Mouse (Mus musculus): Measurements from ENCODE around the gene Cxcl17. TPM values are rescaled to one million over a fixed set of nuclear protein-coding genes. Genes with fewer than 3 reads are reported as not detected.

Gene Cxcl17
- polyA plus RNA-seq, 1 experiment from 2014 or later = 0.28 TPM

- H3K4me1 ChIP-seq (replicated peaks) = peaks cover 31% of the 10 kb centered on the region
- H3K27ac ChIP-seq = no peak within 1 kb of the TSS
- ATAC-seq (replicated peaks; ENCODE audit: insufficient number of reproducible peaks, insufficient read depth, low FRiP score, low read depth) = no peak
- H3K9ac ChIP-seq = no peak within 1 kb of the TSS
- no peaks in the 10 kb centered on the region for H3K36me3 ChIP-seq
- no peak within 1 kb of the TSS for H3K4me3 ChIP-seq
- 89% methylated on average over 1 of the region's 1 CpGs for WGBS
- no peaks in the 10 kb centered on the region for H3K9me3 ChIP-seq (replicated peaks)
- H3K27me3 ChIP-seq = no peaks in the 10 kb centered on the region
- H3K4me2 ChIP-seq = no peak within 1 kb of the TSS
Measured at GRCm38 (mm10) chr7:25398610-25399009, 14.1 kb downstream of the Cxcl17 start, which contains the start of gene Lipe. Lipe (minus strand) TSS chr7:25398710.

DNA sequence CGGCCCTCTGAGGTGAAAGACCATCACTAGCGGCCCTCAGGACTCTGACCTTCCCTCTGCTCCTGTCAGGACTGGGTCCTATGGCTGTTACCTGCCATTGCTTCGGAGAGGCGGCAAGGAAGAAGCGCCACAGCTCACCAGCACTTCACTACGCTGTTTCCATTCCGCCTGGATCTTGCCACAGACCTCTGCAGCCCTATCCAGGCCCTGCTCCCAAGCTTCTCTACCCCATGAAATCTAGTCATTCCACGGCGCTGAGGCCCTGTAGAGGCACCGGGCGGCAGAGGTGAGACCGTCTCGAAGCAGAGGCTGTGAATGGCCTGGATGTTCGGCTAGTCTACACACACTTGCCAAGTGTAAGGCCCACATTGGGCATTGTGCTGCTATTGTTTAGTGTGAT, 16.1 kb downstream of the Cxcl17 start:
- peaks cover 26% of the 10 kb centered on the region for H3K4me1 ChIP-seq (replicated peaks)
- H3K27ac ChIP-seq = peak overlapping the region; percentile 60; the same call in 1 of the 2 replicates
- no peaks in the 10 kb centered on the region for H3K36me3 ChIP-seq
- no peak for ATAC-seq (replicated peaks; ENCODE audit: insufficient number of reproducible peaks, insufficient read depth, low FRiP score, low read depth)
- no peaks in the 10 kb centered on the region for H3K27me3 ChIP-seq
- WGBS = 86% methylated on average over 14 of the region's 14 CpGs
- H3K9me3 ChIP-seq (replicated peaks) = no peaks in the 10 kb centered on the region
- no peak overlapping the region for H3K9ac ChIP-seq
- peak overlapping the region; percentile 90 for H3K4me2 ChIP-seq
- H3K4me3 ChIP-seq = peak overlapping the region; percentile 81; the same call in 1 of the 2 replicates

DNA sequence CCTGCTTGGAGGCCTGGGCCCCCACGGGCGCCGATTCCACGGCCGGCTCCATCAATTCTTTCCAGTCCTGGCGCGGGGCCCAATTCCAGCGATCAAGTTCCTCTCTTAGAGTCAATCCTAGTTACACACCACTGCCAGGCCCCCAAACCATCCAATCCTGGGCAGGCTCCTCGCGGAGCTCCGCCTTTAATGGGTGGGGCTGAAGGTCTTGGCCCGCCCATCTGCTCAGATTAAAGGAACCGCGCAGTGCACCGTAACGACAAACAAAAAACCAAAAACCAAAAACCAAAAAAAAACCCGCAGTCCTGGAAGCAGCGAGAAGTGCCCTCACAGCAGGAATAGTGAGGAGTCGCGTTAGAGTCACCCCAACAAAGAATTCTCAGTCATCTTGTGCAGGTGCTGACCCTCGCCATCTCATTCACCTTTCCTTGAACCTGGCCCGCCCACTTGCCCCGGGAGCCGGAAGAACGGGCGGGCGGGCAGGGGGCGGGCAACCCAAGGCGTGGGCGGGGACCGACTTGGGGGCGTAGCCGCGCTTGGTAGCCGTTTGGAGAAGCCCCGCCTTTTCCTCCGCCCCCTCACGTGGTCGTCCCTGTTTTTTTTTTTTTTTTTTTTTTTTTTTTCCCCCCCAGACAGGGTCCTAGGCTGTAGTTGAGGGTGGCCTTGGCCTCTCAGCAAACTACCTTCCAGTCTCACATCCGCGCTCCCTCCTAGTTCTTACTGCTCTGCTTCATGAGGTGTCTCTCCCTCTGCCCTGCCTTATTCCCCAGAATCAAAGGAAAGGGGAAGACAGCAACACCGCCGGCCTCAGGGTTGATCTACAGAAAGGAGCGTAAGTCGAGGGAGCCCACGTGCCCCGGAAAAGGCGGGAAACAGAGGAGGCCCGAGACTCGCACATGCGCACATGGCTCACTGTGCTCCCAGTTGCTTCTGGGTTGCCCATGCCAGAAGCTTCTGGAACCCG, 16.8 kb downstream of the Cxcl17 start:
- H3K9ac ChIP-seq = peak overlapping the region; percentile 75
- peak; percentile 98 for ATAC-seq (replicated peaks; ENCODE audit: insufficient number of reproducible peaks, insufficient read depth, low FRiP score, low read depth)
- no peaks in the 10 kb centered on the region for H3K36me3 ChIP-seq
- H3K4me1 ChIP-seq (replicated peaks) = peaks cover 30% of the 10 kb centered on the region
- no peaks in the 10 kb centered on the region for H3K9me3 ChIP-seq (replicated peaks)
- H3K27me3 ChIP-seq = no peaks in the 10 kb centered on the region
- peak overlapping the region; percentile 71 for H3K27ac ChIP-seq
- 7% methylated on average over 52 of the region's 52 CpGs for WGBS
- H3K4me2 ChIP-seq = peak overlapping the region; percentile 90
- H3K4me3 ChIP-seq = peak overlapping the region; percentile 81

DNA sequence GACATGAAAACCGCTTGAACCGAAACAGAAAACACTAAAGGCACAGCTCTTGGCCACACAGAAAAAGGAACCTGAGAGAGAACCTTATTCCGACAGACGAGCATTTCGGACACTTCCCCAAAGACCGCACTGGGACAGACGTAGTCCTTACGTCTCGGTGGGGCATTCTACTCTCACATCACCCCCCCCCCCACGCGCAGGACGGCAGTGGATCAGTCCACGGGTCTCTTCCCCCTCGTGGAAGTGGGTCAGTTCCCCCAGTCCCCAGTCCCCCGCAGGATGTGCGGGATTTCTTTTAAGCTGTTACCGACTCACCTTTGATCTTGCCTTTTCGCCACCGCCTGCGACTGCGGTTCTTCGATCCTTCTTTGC, 17.5 kb downstream of the Cxcl17 start:
- Histone ChIP-seq H3K27ac (peak overlapping the region; percentile 71), H3K36me3 (no peaks in the 10 kb centered on the region), H3K4me1 (replicated peaks) (peaks cover 36% of the 10 kb centered on the region), H3K9ac (peak overlapping the region; percentile 75), H3K9me3 (replicated peaks) (no peaks in the 10 kb centered on the region), H3K4me3 (peak overlapping the region; percentile 81), H3K4me2 (peak overlapping the region; percentile 90), H3K27me3 (no peaks in the 10 kb centered on the region)
- peak; percentile 28 for ATAC-seq (replicated peaks; ENCODE audit: insufficient number of reproducible peaks, insufficient read depth, low FRiP score, low read depth)
- under 1% methylated on average over 22 of the region's 22 CpGs for WGBS

GRCm38 (mm10) chr7:25394754-25395153, 17.9 kb downstream of the Cxcl17 start:
- Histone ChIP-seq H3K9ac (peak overlapping the region; percentile 75), H3K4me1 (replicated peaks) (peaks cover 41% of the 10 kb centered on the region), H3K4me3 (peak overlapping the region; percentile 81), H3K9me3 (replicated peaks) (no peaks in the 10 kb centered on the region), H3K36me3 (no peaks in the 10 kb centered on the region), H3K4me2 (peak overlapping the region; percentile 90), H3K27me3 (no peaks in the 10 kb centered on the region), H3K27ac (peak overlapping the region; percentile 71)
- 15% methylated on average over 7 of the region's 7 CpGs for WGBS
- ATAC-seq (replicated peaks; ENCODE audit: insufficient number of reproducible peaks, insufficient read depth, low FRiP score, low read depth) = no peak

GRCm38 (mm10) chr7:25393451-25394210, 19.1 kb downstream of the Cxcl17 start:
- Histone ChIP-seq H3K27me3 (no peaks in the 10 kb centered on the region), H3K9ac (0 out of 2 replicates have a peak overlapping the region, but pooled peaks have one; percentile 75), H3K4me1 (replicated peaks) (peaks cover 45% of the 10 kb centered on the region), H3K27ac (no peak overlapping the region), H3K4me3 (peak overlapping the region; percentile 81; the same call in 1 of the 2 replicates), H3K9me3 (replicated peaks) (no peaks in the 10 kb centered on the region), H3K4me2 (peak overlapping the region; percentile 90), H3K36me3 (no peaks in the 10 kb centered on the region)
- ATAC-seq (replicated peaks; ENCODE audit: insufficient number of reproducible peaks, insufficient read depth, low FRiP score, low read depth) = no peak
- 76% methylated on average over 8 of the region's 8 CpGs for WGBS

DNA sequence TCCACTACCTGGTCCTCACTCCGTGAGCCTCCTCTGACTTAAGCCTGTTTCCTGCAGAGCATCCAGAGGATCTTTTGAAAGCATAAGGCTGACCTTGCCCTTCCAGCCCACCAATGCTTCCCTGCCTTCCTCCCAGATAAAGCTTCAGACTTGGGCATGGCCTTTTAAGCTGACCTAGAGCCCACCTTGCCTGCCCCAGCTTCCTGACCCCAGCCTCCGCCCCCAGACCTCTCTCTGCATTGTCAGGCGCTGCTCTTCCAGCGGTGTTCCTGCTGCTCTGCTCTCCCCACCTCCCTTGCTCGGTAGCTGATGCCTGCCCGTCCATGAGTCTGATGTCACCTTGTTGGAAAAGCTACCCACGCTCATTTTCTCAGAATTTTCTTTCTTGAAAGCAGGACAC, 19.8 kb downstream of the Cxcl17 start:
- Histone ChIP-seq H3K4me1 (replicated peaks) (peaks cover 48% of the 10 kb centered on the region), H3K9ac (no peak overlapping the region), H3K4me2 (no peak overlapping the region), H3K27me3 (no peaks in the 10 kb centered on the region), H3K4me3 (no peak overlapping the region), H3K27ac (no peak overlapping the region), H3K9me3 (replicated peaks) (no peaks in the 10 kb centered on the region), H3K36me3 (peaks cover 7% of the 10 kb centered on the region; the same call in 1 of the 2 replicates)
- 53% methylated on average over 7 of the region's 7 CpGs for whole genome bisulfite sequencing
- no peak for ATAC-seq (replicated peaks; ENCODE audit: insufficient number of reproducible peaks, insufficient read depth, low FRiP score, low read depth)

DNA sequence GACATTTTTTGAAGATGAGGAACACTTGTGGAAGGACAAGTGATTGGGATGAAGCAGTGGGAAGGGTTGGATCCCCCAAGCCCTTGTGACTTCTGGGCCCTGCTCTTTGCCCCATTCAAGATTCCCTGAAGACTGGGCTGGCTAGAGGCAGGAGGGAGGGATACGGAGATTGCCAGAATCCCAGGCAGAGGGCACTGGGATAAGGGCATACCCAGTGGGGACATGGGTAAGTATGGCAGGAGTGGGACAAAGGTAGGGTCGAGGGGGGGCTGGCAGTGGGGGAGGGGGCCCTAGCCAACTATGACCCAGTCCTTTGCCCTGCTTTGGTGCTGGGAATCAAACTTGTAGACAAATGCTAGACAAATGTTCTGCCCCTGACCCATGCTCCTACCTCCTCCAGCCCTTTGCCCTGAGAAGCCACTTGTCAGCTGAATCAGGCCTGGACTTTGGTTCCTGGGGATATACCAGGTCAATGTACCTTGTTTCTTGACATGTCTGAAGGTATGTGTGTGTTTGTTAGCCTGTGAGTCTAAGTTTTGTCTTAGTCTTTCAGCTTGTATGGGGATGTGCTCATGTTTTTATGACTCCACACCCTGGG, 20.7 kb downstream of the Cxcl17 start:
- H3K27ac ChIP-seq = no peak overlapping the region
- WGBS = 76% methylated on average over 2 of the region's 2 CpGs
- H3K36me3 ChIP-seq = peaks cover 9% of the 10 kb centered on the region; the same call in 1 of the 2 replicates
- no peak overlapping the region for H3K4me2 ChIP-seq
- H3K4me1 ChIP-seq (replicated peaks) = peaks cover 57% of the 10 kb centered on the region
- H3K9ac ChIP-seq = no peak overlapping the region
- H3K27me3 ChIP-seq = no peaks in the 10 kb centered on the region
- H3K4me3 ChIP-seq = no peak overlapping the region
- ATAC-seq (replicated peaks; ENCODE audit: insufficient number of reproducible peaks, insufficient read depth, low FRiP score, low read depth) = no peak
- no peaks in the 10 kb centered on the region for H3K9me3 ChIP-seq (replicated peaks)

- Histone ChIP-seq H3K9ac (peak overlapping the region; percentile 15; the same call in 1 of the 2 replicates), H3K4me1 (replicated peaks) (peaks cover 60% of the 10 kb centered on the region), H3K9me3 (replicated peaks) (no peaks in the 10 kb centered on the region), H3K36me3 (peaks cover 9% of the 10 kb centered on the region; the same call in 1 of the 2 replicates), H3K27me3 (no peaks in the 10 kb centered on the region), H3K4me3 (no peak overlapping the region), H3K4me2 (no peak overlapping the region), H3K27ac (no peak overlapping the region)
- 58% methylated on average over 2 of the region's 2 CpGs for WGBS
- ATAC-seq (replicated peaks; ENCODE audit: insufficient number of reproducible peaks, insufficient read depth, low FRiP score, low read depth) = no peak
Measured at GRCm38 (mm10) chr7:25390986-25391385, 21.7 kb downstream of the Cxcl17 start.

GRCm38 (mm10) chr7:25390054-25390770, 22.5 kb downstream of the Cxcl17 start:
- WGBS = 46% methylated on average over 8 of the region's 8 CpGs
- H3K4me3 ChIP-seq = no peak overlapping the region
- no peak for ATAC-seq (replicated peaks; ENCODE audit: insufficient number of reproducible peaks, insufficient read depth, low FRiP score, low read depth)
- H3K9ac ChIP-seq = no peak overlapping the region
- no peak overlapping the region for H3K4me2 ChIP-seq
- H3K4me1 ChIP-seq (replicated peaks) = peaks cover 67% of the 10 kb centered on the region
- no peaks in the 10 kb centered on the region for H3K27me3 ChIP-seq
- peak overlapping the region; percentile 25; the same call in 1 of the 2 replicates for H3K27ac ChIP-seq
- no peaks in the 10 kb centered on the region for H3K9me3 ChIP-seq (replicated peaks)
- H3K36me3 ChIP-seq = peaks cover 9% of the 10 kb centered on the region; the same call in 1 of the 2 replicates

Measured in heart, embryonic 15.5 days (tissue).